Mouse (Mus musculus) lung, postnatal 0 days (tissue): Measurements from ENCODE around the gene Pdzd7. TPM values are rescaled to one million over a fixed set of nuclear protein-coding genes. Genes with fewer than 3 reads are reported as not detected.

Experiments
- ATAC-seq: fragments of 200-750 bp; cut with Nextera tagmentation; 2 replicates; pipeline ENCODE4 v1.8.0; 2017; ENCODE audit warnings: moderate library complexity
- DNase-seq: peaks from one replicate; pipeline ENCODE4 v3.0.0-alpha.2; 2016; ENCODE audit warnings: low spot score
- H3K27ac ChIP-seq: fragments of 300-500 bp; sonication (generic); 2 replicates; pipeline ENCODE4 v1.5.1; 2014; ENCODE audit warnings: antibody characterized with exemption, mild to moderate bottlenecking, low read length, mixed read lengths
- H3K27me3 ChIP-seq: fragments of 300-500 bp; sonication (generic); replicated peaks from 2 replicates; pipeline ENCODE4 v1.6.1; 2014; ENCODE audit warnings: low read length, mixed read lengths; ENCODE audit not compliant: insufficient read depth
- H3K36me3 ChIP-seq: fragments of 300-500 bp; sonication (generic); 2 replicates; pipeline ENCODE4 v1.6.1; 2014; ENCODE audit warnings: low read length, mixed read lengths; ENCODE audit not compliant: insufficient read depth
- H3K4me1 ChIP-seq: fragments of 300-500 bp; sonication (generic); 2 replicates; pipeline ENCODE4 v1.6.1; 2014; ENCODE audit warnings: antibody characterized with exemption, low read depth, low read length, mixed read lengths; ENCODE audit not compliant: insufficient read depth
- H3K4me2 ChIP-seq: fragments of 300-500 bp; sonication (generic); replicated peaks from 2 replicates; pipeline ENCODE4 v1.6.1; 2014; ENCODE audit warnings: low read depth, mild to moderate bottlenecking, low read length, moderate library complexity, mixed read lengths
- H3K4me3 ChIP-seq: fragments of 300-500 bp; sonication (generic); 2 replicates; pipeline ENCODE4 v1.5.1; 2014; ENCODE audit warnings: low read depth, low read length
- H3K9ac ChIP-seq: fragments of 300-500 bp; sonication (generic); replicated peaks from 2 replicates; pipeline ENCODE4 v1.6.1; 2014; ENCODE audit warnings: low read depth, mild to moderate bottlenecking
- H3K9me3 ChIP-seq: fragments of 300-500 bp; sonication (generic); 2 replicates; pipeline ENCODE4 v1.6.1; 2016; ENCODE audit warnings: low read length, mixed read lengths
- CTCF ChIP-seq: IDR thresholded peaks from 2 replicates; pipeline ENCODE4 v1.5.1; 2016; ENCODE audit warnings: antibody characterized with exemption, mild to moderate bottlenecking
- EP300 ChIP-seq: IDR thresholded peaks from 2 replicates; pipeline ENCODE4 v1.6.1; 2016; ENCODE audit warnings: antibody characterized with exemption, mild to moderate bottlenecking, control low read depth
- WGBS: fragments of 180-500 bp; shearing (Covaris S2); extraction: QIAGEN DNeasy Blood & Tissue Kit; methylation state at CpG from one replicate; pipeline ENCODE4 v1.1.7; 2014; 5-methylcytosine and 5-hydroxymethylcytosine counted together
- polyA plus RNA-seq: library from polyadenylated mRNA; unstranded; fragments of >200 nt; fragmentation: Nextera tagmentation; extraction: Ambion mirVana; gene quantifications from 2 replicates; pipeline ENCODE4 v1.2.1, GENCODE M21; 2015

Gene Pdzd7
- polyA plus RNA-seq, 1 experiment from 2014 or later: 0.12 TPM

DNA sequence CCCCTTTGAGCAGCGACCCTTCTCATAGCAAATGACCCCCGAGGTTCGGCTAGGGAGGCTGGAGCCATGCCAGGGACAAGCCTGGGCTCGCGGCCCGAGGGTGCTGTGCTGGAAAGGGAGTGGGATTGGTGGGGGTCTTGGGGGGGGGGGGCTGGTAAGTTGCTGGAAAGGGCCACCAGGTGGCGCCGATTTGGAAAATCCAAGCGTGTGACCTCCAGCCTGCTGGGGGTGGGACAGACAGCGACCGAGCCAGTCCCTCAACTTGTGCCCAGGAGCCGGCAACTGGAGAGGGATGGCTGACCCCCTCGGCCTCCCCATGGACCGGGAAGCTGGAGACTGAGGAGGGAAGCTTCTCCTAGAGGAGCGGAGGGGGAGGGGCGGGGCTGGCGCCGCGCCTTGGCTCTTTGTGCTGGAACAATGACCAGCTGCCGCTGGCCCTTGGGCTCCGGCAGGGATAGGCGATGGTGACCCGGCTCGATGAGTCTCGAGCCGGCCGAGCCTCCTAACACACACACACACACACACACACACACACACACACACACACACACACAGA lies 28.2 kb downstream of the Pdzd7 start:
- Histone ChIP-seq H3K9ac (peak overlapping the region; percentile 77), H3K9me3 (no peaks in the 10 kb centered on the region), H3K4me3 (peak overlapping the region; percentile 63), H3K4me1 (peaks cover 26% of the 10 kb centered on the region), H3K4me2 (peak overlapping the region; percentile 76), H3K36me3 (no peaks in the 10 kb centered on the region; the same call in 1 of the 2 replicates), H3K27ac (peak overlapping the region; percentile 99), H3K27me3 (no peaks in the 10 kb centered on the region)
- 0% methylated on average over 16 of the region's 27 CpGs for WGBS
- ATAC-seq (peak; percentile 47), DNase-seq (peak; percentile 92)
- no peak for TF ChIP-seq EP300
- TF ChIP-seq CTCF: peak; percentile 56

DNA sequence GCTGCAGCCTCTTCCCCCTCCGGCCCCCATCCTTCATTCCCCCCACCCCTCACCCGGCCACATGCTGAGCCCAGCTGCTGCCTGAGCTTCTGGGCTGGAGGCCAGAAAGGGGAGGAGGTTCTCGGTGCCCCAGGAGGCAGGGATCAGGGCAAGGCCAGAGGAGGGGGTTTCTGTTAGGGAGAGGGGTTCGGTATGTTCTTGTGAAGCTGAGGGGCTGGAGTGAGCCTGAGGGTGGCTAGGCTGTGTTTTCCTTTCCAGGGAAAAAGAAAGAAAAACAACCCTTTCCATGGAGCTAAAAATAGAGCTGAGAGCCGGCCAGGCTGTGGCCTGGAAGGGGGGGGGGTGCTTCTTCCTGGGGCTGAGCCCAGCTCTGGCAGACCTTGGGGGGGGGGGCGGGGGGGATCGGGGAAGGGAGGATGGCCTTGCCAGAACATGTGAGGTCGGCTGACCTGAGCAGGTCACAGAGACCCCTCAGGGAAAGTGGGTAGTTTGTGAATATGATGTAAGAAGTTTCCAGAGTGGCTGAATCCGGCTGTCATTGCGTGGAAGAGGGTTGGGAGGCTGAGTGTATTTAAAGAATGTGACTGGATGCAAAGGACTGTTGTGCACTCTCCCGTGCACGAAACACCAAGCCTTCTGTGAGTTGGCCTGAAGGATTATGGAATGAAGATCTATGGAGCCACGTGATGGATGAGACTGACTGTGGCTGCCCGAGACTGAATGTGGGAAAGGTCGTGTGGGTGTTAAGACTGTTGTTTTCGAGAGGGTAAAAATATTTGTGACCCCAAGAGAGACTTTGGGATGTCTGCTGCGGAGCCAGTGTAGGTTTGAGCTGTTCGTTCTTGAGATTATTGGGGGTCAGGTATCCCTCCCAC lies 28.9 kb downstream of the Pdzd7 start:
- DNase-seq (peak; percentile 95), ATAC-seq (peak; percentile 40)
- Histone ChIP-seq H3K9ac (peak overlapping the region; percentile 77), H3K36me3 (no peaks in the 10 kb centered on the region), H3K4me2 (peak overlapping the region; percentile 76), H3K27ac (peak overlapping the region; percentile 99), H3K27me3 (no peaks in the 10 kb centered on the region), H3K4me3 (peak overlapping the region; percentile 63), H3K4me1 (peaks cover 26% of the 10 kb centered on the region), H3K9me3 (no peaks in the 10 kb centered on the region)
- WGBS: 1% methylated on average over 16 of the region's 18 CpGs
- TF ChIP-seq CTCF (no peak), EP300 (no peak)

DNA sequence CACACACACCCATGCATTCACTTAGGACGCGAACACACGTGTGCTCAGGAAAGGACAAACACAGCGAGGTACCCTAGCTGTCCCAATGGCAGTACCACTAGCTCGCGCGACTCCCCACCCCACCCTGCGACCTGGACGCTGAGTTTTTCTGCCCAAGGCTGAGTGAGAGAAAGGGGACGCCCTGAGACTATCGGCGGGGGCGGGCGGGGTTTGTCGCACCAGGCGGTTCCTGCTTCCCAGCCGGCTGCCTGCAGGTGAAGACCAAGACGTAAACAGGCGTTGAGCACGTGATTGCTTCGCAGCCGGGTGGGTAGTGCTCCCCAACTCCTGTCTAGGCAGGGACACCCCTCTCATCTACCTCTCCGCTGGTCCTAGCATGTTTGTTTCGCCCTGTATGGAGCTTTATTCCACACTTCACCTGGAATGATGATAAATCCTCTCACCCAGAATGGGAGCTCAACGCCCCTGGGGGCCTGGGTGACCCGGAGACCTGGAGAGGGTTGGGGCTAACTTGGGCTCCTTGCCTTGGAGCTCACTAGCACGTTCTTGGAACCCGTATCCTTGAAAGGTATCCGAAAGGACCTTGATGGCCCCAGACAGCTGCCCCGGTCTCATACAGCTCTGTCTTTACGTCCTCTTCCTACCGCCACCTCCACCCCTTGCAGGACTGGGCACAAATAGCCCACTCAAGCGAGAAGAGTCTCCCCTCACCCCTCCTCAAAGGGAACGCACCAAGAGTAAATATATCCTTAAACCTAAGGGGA lies 29.8 kb downstream of the Pdzd7 start:
- H3K36me3 ChIP-seq: no peaks in the 10 kb centered on the region
- peak overlapping the region; percentile 63 for H3K4me3 ChIP-seq
- 0 out of 2 replicates have a peak, but pooled peaks have one; percentile 1 for ATAC-seq
- H3K4me2 ChIP-seq: peak overlapping the region; percentile 76
- DNase-seq: peak; percentile 72
- peak overlapping the region; percentile 63 for H3K9ac ChIP-seq
- H3K27me3 ChIP-seq: no peaks in the 10 kb centered on the region
- WGBS: under 1% methylated on average over 34 of the region's 34 CpGs
- H3K9me3 ChIP-seq: no peaks in the 10 kb centered on the region
- peak overlapping the region; percentile 99 for H3K27ac ChIP-seq
- no peak for TF ChIP-seq CTCF
- 0 out of 2 replicates have a peak, but pooled peaks have one; percentile 7 for TF ChIP-seq EP300
- peaks cover 20% of the 10 kb centered on the region for H3K4me1 ChIP-seq

DNA sequence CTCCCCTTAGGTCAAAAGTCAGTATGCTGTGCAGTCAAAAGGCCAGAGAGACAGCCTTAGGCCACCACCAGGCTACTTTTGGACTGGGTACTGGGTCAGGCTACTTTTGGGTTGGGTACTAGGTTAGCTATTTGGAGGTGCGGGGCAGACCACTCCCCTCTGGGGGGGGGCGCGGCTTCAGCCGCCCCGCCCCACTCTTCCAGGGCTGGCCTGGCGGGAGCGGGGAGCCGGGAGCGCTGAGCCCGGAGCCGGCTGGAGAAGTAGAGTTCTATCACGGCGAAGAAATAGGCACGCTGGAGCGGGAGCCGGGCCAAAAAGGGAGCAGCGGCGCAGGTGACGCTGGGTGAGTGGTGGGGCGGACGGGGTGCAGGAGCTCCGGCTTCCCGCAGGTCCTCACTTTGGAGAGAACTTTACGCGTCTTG lies 30.5 kb downstream of the Pdzd7 start:
- 0% methylated on average over 23 of the region's 25 CpGs for WGBS
- TF ChIP-seq CTCF: peak; percentile 3; the same call in 1 of the 2 replicates
- no peak for TF ChIP-seq EP300
- Histone ChIP-seq H3K4me1 (peaks cover 15% of the 10 kb centered on the region), H3K27me3 (no peaks in the 10 kb centered on the region), H3K4me2 (peak overlapping the region; percentile 76), H3K4me3 (peak overlapping the region; percentile 63), H3K27ac (peak overlapping the region; percentile 99), H3K36me3 (no peaks in the 10 kb centered on the region; the same call in 1 of the 2 replicates), H3K9me3 (no peaks in the 10 kb centered on the region), H3K9ac (peak overlapping the region; percentile 63)
- ATAC-seq (peak; percentile 20), DNase-seq (peak; percentile 74)

DNA sequence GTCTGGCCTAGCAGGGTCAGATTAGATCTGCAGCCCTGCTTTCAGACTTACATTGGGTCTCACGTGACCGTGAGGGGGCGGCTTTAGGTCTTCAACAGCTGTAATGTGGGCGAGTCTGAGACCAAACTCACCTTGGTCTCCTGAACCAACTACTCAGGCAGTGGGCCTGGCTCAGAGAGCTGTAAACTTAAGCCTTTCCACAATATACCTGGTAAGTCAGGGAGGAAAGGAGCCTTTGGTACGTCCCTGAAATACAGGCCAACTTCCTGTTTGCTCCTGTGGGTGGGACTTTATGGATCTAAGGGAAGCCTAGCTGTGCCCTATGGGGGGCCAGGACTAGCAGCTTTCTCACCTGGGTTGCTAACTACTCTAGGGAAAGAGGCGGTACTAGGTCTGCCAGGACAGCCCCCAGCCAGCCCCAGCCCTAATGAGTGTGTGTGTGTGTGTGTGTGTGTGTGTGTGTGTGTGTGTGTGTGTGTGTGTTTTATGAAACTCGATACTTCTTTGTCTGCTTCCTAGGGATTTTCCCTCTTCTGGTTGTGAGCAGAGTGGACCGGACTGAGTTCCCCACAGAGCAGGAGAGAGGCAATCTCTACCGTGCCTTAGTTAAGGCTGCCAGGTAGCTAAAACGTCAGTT lies 31.1 kb downstream of the Pdzd7 start, which contains the start of gene Lzts2:
TSS of gene Lzts2 (plus strand) at position 80 of the 637 bp plus-strand sequence.
- TF ChIP-seq CTCF: no peak
- no peak for TF ChIP-seq EP300
- peak; percentile 75 for DNase-seq
- H3K9ac ChIP-seq: peak within 1 kb of the TSS; percentile 63
- peak within 1 kb of the TSS; percentile 99 for H3K27ac ChIP-seq
- peak within 1 kb of the TSS; percentile 76 for H3K4me2 ChIP-seq
- peak; percentile 5; the same call in 1 of the 2 replicates for ATAC-seq
- H3K27me3 ChIP-seq: no peaks in the 10 kb centered on the region
- no peaks in the 10 kb centered on the region for H3K9me3 ChIP-seq
- WGBS: 11% methylated on average over 10 of the region's 10 CpGs
- H3K4me1 ChIP-seq: peaks cover 13% of the 10 kb centered on the region; the same call in 1 of the 2 replicates
- no peaks in the 10 kb centered on the region; the same call in 1 of the 2 replicates for H3K36me3 ChIP-seq
- peak within 1 kb of the TSS; percentile 63 for H3K4me3 ChIP-seq
